Mouse (Mus musculus) kidney, adult 2 months (tissue): ENCODE data around the gene Ergic1.

Source experiments
- CTCF ChIP-seq: fragments of 200-500 bp; conservative IDR thresholded peaks from 2 replicates; pipeline ENCODE4 v1.5.1; 2011; ENCODE audit warnings: low read depth, mild to moderate bottlenecking, control low read depth, low read length, moderate library complexity, mixed read lengths; ENCODE audit not compliant: insufficient read depth, insufficient read length
- POLR2A ChIP-seq: fragments of 200-500 bp; IDR thresholded peaks from one replicate; pipeline ENCODE4 v1.6.1; 2011; ENCODE audit warnings: low read depth, low read length, control low read depth

DNA sequence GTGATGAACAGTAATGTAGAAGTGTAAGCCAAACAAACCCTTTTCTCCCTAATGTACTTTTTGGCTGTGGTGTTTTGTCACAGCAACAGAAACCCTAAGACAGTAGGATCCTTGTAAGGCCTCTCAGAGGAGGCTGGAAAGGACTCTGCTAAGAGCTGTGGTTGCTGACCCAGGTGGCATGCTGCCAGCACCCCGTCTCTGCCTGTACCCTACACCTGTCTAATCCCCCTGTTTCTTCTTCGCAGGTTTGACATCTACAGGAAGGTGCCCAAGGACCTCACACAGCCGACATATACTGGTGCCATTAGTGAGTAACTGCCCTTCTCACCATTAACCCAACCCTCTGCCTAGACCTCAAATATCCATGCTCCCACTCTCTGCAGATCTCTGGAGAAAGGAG is 47.1 kb downstream of the Ergic1 start:
- TF ChIP-seq CTCF, result no peak
- no peak for TF ChIP-seq POLR2A
